Mouse (Mus musculus) hindbrain, postnatal 0 days (tissue): ENCODE results near the gene Dynlt1a. TPM values are rescaled to one million over a fixed set of nuclear protein-coding genes. Genes with fewer than 3 reads are reported as not detected.
"Not testable (repeated sequence)": the region's sequence is repeated elsewhere in the genome, so short reads cannot be mapped to it uniquely, and the experiment has no call there.

Experiments
- ATAC-seq: fragments of 200-750 bp; cut with Nextera tagmentation; 2 replicates; pipeline ENCODE4 v1.8.0; 2017; ENCODE audit warnings: mild to moderate bottlenecking, moderate TSS enrichment, moderate library complexity
- DNase-seq: peaks from one replicate; pipeline ENCODE4 v3.0.0-alpha.2; 2015; ENCODE audit warnings: low spot score
- H3K27ac ChIP-seq: fragments of 300-500 bp; sonication (generic); 2 replicates; pipeline ENCODE4 v1.5.1; 2014; ENCODE audit warnings: mild to moderate bottlenecking
- H3K27me3 ChIP-seq: fragments of 300-500 bp; sonication (generic); 2 replicates; pipeline ENCODE4 v1.6.1; 2014; ENCODE audit warnings: low read length, mixed read lengths; ENCODE audit not compliant: insufficient read depth
- H3K36me3 ChIP-seq: fragments of 300-500 bp; sonication (generic); 2 replicates; pipeline ENCODE4 v1.6.1; 2014; ENCODE audit warnings: low read length, mixed read lengths; ENCODE audit not compliant: insufficient read depth
- H3K4me1 ChIP-seq: fragments of 300-500 bp; sonication (generic); 2 replicates; pipeline ENCODE4 v1.6.1; 2014; ENCODE audit warnings: antibody characterized with exemption, low read length, mixed read lengths; ENCODE audit not compliant: insufficient read depth
- H3K4me2 ChIP-seq: fragments of 300-500 bp; sonication (generic); 2 replicates; pipeline ENCODE4 v1.6.1; 2014; ENCODE audit warnings: low read depth, mild to moderate bottlenecking, low read length, moderate library complexity, mixed read lengths
- H3K4me3 ChIP-seq: fragments of 300-500 bp; sonication (generic); 2 replicates; pipeline ENCODE4 v1.5.1; 2014; ENCODE audit warnings: low read length
- H3K9ac ChIP-seq: fragments of 300-500 bp; sonication (generic); replicated peaks from 2 replicates; pipeline ENCODE4 v1.6.1; 2014; ENCODE audit warnings: mild to moderate bottlenecking, low read length, moderate library complexity, mixed read lengths
- H3K9me3 ChIP-seq: fragments of 300-500 bp; sonication (generic); 2 replicates; pipeline ENCODE4 v1.6.1; 2016; ENCODE audit warnings: low read length, mixed read lengths
- WGBS: fragments of 180-500 bp; shearing (Covaris S2); extraction: QIAGEN DNeasy Blood & Tissue Kit; methylation state at CpG from one replicate; pipeline ENCODE4 v1.1.7; 2014; 5-methylcytosine and 5-hydroxymethylcytosine counted together
- polyA plus RNA-seq: library from polyadenylated mRNA; unstranded; fragments of >200 nt; fragmentation: Nextera tagmentation; extraction: Ambion mirVana; gene quantifications from 2 replicates; pipeline ENCODE4 v1.2.1, GENCODE M21; 2015
- total RNA-seq: library from RNA; depleted of rRNA; stranded (reverse); fragments of >200 nt; gene quantifications from 2 replicates; pipeline ENCODE4 v1.2.3, GENCODE M21; 2014

The Dynlt1a gene
- total and polyA plus RNA-seq, 2 experiments from 2014 or later = 28.8 to 42.6 TPM

DNA sequence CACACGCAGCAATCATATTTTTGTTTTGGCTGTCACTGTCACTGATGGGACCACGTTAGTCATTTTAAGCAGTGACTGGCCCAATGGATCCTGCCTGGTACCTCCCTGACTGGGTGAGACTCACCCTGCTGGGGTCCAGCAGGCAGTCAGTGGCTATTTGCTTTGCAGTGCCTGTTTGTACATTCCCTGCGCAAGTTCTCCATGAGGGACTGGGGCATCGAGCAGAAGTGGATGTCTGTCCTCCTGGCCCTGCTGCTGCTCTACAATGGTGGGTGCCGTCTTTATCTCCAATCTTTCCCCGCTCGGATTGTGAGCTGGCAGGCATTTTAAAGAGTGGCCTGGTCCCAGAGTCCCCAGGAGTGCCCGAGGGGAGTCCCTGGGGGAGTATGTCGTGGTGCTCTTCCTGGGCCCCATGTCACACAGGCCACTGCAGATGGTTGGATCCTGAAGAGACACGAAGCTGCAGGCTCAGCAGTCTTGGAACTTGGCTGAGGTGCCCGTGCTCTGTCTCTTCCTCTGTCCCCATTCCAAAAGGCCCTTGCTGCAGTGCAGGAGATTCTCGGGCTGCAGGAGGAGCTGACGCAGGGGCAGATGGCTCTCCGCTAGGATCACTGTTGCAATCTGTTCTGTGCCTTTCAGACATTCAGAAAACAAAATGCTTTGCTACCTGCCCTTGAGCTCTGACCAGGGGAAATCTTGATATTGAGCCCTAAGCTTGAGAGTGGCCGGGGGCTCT, 20.1 kb downstream of the Dynlt1a start:
- not testable (repeated sequence) for H3K4me3 ChIP-seq, DNase-seq, H3K4me1 ChIP-seq, H3K9ac ChIP-seq, H3K27me3 ChIP-seq, H3K9me3 ChIP-seq, H3K27ac ChIP-seq, ATAC-seq, H3K4me2 ChIP-seq, H3K36me3 ChIP-seq
- WGBS = 82% methylated on average over 9 of the region's 15 CpGs

DNA sequence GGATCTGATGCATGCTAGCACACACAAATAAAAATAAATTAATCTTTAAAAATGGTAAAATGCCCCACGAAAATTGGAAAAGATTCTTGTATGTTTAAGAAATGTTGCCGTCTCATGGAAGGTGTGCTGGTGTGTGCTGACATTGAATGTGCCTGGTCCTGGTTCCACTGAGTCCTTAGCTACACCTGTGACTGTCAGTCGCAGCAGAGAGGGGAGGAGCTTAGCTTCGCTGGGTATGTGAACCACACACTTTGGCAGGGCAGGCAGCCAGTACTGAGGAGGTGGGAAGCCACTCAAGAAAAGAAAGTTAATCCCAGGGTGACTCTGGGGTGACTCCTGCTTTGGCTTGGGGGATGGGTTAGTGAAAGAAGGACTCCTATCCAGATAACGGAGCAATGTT, 23.4 kb downstream of the Dynlt1a start:
- H3K9ac ChIP-seq, H3K27ac ChIP-seq, DNase-seq, H3K4me3 ChIP-seq, H3K27me3 ChIP-seq, H3K4me2 ChIP-seq, H3K9me3 ChIP-seq, H3K4me1 ChIP-seq, H3K36me3 ChIP-seq, ATAC-seq: not testable (repeated sequence)
- WGBS = no CpG with 5 or more reads among the region's 5 CpGs

DNA sequence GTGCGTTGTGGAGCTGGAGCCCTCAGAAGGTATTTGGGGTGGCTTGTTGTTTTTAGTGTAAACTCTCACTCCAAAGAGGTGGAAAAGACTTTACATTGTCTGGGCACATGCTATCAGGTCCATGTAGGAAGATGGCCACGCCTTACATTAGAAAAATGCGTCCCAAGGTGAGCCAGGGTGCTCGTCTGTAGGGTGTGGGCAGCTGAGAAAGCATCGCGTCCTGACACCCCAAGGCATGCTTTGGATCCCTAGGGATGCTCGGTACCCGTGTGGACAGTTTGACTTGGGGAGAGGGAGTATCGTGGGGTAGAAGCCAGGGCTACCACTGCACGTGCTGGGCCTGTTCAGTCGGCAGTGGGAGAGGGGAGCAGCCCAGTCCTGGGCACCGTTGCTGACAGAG, 28.3 kb downstream of the Dynlt1a start:
- not testable (repeated sequence) for H3K27me3 ChIP-seq, H3K27ac ChIP-seq, H3K36me3 ChIP-seq, ATAC-seq, H3K4me2 ChIP-seq, H3K9ac ChIP-seq, H3K4me1 ChIP-seq, H3K9me3 ChIP-seq, H3K4me3 ChIP-seq, DNase-seq
- WGBS = 96% methylated on average over 9 of the region's 12 CpGs

DNA sequence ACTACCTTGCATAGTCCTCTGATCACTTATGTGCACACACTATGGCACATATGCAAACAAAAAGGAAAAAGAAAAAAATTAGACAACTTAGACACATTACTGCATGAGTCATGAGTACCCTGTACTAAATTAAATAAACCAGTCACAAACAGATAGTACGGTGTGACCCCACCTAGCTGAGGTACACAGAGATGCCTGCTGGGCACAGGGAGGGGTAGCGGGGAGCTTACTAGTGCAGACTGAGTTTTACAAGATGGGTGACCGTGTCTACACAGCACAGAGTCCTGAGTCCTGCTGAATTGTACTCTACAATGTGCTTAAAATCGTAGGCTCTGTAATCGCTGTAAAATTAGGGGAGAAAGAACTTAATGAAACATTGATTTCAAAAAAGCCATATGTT, 31.1 kb downstream of the Dynlt1a start:
- not testable (repeated sequence) for H3K36me3 ChIP-seq, ATAC-seq, H3K4me1 ChIP-seq, H3K4me2 ChIP-seq, DNase-seq, H3K4me3 ChIP-seq, H3K27ac ChIP-seq, H3K9me3 ChIP-seq, H3K9ac ChIP-seq, H3K27me3 ChIP-seq
- WGBS = 95% methylated on average over 5 of the region's 5 CpGs

DNA sequence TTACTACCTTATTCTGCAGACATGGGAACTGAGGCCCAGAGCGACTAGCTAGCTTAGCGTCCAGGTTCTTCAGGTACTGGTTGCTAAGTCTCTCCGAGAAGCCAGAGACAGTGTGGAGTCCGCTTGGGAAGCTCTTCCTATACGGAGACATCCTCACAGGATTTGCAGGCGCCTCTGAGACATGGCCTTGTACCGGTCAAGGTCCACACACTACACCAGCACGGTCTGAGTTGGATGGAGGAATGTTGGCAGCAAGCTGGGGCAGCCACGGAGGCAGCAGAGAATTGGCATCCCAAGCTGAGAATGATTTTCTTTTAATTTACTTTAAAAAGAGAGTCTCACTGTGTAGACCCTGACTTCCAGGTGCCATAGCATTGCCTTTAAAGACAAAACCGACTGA, 34.2 kb downstream of the Dynlt1a start:
- not testable (repeated sequence) for H3K36me3 ChIP-seq, H3K4me3 ChIP-seq, H3K9me3 ChIP-seq, H3K4me2 ChIP-seq, H3K27ac ChIP-seq, DNase-seq, H3K27me3 ChIP-seq, H3K4me1 ChIP-seq, ATAC-seq, H3K9ac ChIP-seq
- WGBS = 96% methylated on average over 7 of the region's 10 CpGs

DNA sequence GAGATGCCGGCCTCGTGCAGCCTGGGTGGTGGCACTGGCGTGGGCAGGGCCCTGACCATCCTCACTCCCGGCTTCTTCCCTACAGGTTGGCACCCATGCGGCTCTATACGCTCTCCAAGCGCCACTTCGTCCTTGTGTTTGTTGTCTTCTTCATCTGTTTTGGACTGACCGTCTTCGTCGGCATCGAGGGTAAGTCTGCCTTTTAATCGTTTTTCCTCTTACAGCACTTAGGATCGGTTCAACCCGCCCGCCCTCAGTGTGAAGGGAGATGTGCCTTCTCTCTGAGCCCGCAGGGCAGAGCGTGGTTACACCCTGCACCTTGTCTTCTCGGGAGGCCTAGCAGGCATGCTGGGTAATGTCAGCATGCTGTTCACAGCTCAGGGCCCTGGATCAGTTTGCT, 36.8 kb downstream of the Dynlt1a start:
- not testable (repeated sequence) for H3K27ac ChIP-seq, H3K9me3 ChIP-seq, H3K9ac ChIP-seq, H3K27me3 ChIP-seq, H3K4me1 ChIP-seq, H3K4me2 ChIP-seq, ATAC-seq, DNase-seq, H3K36me3 ChIP-seq, H3K4me3 ChIP-seq
- WGBS = 96% methylated on average over 16 of the region's 19 CpGs

DNA sequence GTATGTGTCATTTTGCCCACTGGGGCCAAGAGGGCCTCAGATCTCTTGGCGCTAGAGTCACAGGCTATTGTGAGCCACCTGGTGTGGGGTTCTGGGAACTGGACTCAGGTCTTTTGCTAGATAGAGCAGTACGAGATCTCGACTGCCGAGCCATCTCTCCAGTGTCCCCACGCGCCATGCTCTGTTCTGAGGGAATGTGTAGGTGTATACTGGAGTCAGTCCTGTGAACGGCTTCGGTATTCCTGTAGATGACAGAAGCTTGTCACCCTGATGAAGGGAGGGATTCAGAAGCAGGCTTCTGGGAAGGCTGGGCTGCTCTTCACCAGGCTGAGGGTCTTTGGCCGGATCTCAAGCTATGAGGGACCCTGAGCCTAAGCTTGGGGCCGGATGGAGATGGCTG, 37.5 kb downstream of the Dynlt1a start:
- 92% methylated on average over 8 of the region's 10 CpGs for WGBS
- not testable (repeated sequence) for H3K27me3 ChIP-seq, DNase-seq, H3K4me1 ChIP-seq, H3K4me2 ChIP-seq, H3K9me3 ChIP-seq, H3K27ac ChIP-seq, H3K4me3 ChIP-seq, ATAC-seq, H3K9ac ChIP-seq, H3K36me3 ChIP-seq

DNA sequence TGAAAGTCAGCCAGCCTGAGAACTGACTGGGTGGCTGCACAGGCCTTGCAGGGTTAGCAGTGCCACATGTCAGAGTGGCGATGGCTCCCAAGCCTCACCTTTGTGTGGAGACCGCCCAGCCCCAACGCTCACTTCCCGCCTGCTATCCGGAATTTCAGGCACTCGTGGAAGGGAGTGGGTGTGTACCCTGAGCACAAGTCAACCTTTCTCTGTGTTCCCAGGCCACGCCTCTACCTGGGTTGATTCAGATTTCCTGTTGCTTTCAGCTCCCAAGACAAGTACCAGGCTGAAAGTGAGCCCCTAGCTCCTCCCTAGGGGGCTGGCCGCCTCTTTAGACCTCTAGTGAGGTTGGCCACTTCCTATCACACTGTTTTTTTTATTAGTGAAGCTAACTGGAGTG, 38.1 kb downstream of the Dynlt1a start:
- not testable (repeated sequence) for H3K4me1 ChIP-seq, H3K9me3 ChIP-seq, DNase-seq, H3K9ac ChIP-seq, ATAC-seq, H3K27me3 ChIP-seq, H3K4me3 ChIP-seq, H3K4me2 ChIP-seq, H3K36me3 ChIP-seq, H3K27ac ChIP-seq
- WGBS = 78% methylated on average over 8 of the region's 8 CpGs

DNA sequence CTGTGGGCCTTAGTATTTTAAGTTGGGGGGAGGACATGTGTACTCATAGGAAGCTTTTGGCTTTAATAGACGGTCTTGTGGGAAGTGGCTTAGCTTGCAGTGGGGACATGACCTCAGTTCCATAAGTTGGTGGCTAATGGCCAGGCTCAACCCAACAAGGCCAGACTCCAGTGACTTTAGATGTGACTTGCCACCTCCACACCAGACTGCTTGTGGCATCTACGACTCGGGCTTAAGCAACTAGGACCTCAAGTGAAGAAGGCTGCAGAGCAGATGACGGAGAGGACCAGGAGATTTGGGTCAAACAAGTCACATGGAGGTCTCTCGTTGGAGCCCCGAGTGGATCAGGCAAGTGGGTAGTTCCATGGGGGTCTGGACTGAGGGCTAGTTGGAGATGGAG, 42.6 kb downstream of the Dynlt1a start:
- not testable (repeated sequence) for H3K4me3 ChIP-seq, H3K9me3 ChIP-seq, H3K9ac ChIP-seq, ATAC-seq, H3K4me2 ChIP-seq, H3K36me3 ChIP-seq, DNase-seq, H3K27me3 ChIP-seq, H3K27ac ChIP-seq, H3K4me1 ChIP-seq
- 91% methylated on average over 4 of the region's 6 CpGs for WGBS

DNA sequence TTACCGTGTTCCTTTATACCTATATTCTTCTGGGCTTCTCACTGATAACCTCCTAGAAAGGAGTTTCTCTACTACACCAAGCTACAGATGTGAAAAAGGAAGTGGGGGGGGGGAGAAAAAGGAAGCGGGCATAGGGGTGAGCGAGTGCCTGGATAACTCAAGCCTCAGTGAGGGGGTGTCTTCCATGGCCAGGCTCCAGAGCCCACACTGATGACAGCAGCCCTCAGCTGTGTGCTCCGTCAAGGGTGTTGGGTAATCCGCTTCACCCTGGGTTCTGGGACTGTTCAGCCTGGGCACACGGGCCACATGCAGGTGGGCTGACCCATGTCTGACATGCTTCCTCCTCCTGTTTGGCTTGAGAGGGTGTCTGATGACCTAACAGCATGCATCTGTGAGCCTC, 45.3 kb downstream of the Dynlt1a start:
- 90% methylated on average over 6 of the region's 6 CpGs for WGBS
- H3K36me3 ChIP-seq, DNase-seq, H3K27ac ChIP-seq, H3K27me3 ChIP-seq, H3K4me3 ChIP-seq, H3K9me3 ChIP-seq, H3K9ac ChIP-seq, ATAC-seq, H3K4me1 ChIP-seq, H3K4me2 ChIP-seq: not testable (repeated sequence)
